Mouse (Mus musculus) spleen, adult 10 weeks (tissue): ENCODE measurements around the gene Mucl3. TPM values are rescaled to one million over a fixed set of nuclear protein-coding genes. Genes with fewer than 3 reads are reported as not detected.

ENCODE experiments used
- polyA plus RNA-seq: library from polyadenylated mRNA; stranded (reverse); fragments of 350-450 nt; fragmentation: Illumina TruSeq; extraction: RNeasy Lipid Tissue Mini Kit (QIAGEN cat#74804); gene quantifications from one replicate; pipeline ENCODE4 v1.2.3, GENCODE M21; 2015; ENCODE audit warnings: low replicate concordance; ENCODE audit not compliant: insufficient read depth

Mucl3 gene
- not detected for polyA plus RNA-seq

GRCm38 (mm10) chr17:35643609-35644236 lies at the start of gene Mucl3:
Mucl3 (minus strand) TSS chr17:35643695.

GRCm38 (mm10) chr17:35673416-35674035 lies 30.0 kb upstream of the Mucl3 start, which contains the start of gene Gtf2h4:
Gtf2h4 (minus strand) TSS chr17:35673739.

GRCm38 (mm10) chr17:35667334-35668065 lies 24.0 kb upstream of the Mucl3 start, which contains the start of gene Vars2:
Vars2 (minus strand) TSS chr17:35667592.

GRCm38 (mm10) chr17:35626537-35626936 lies 17.0 kb downstream of the Mucl3 start, which contains the start of gene Gm9573:
Gm9573 (minus strand) TSS chr17:35626637.

GRCm38 (mm10) chr17:35601249-35601648 lies 42.2 kb downstream of the Mucl3 start, which contains the start of gene Sfta2:
Sfta2 (plus strand) TSS chr17:35601549.

Other genes starting within 250 kb of the Mucl3 start
- 354 TPM for gene H2-Q6, start 218.8 kb downstream of the Mucl3 start, polyA plus RNA-seq
- gene H2-Q7, start 204.5 kb downstream of the Mucl3 start, polyA plus RNA-seq, result 333 TPM
- gene H2-Q10, start 173.6 kb downstream of the Mucl3 start, polyA plus RNA-seq, result 14.7 TPM
- gene Pou5f1, start 137.7 kb downstream of the Mucl3 start, polyA plus RNA-seq, result not detected
- 11.4 TPM for gene Tcf19, start 126.9 kb downstream of the Mucl3 start, polyA plus RNA-seq
- 4.5 TPM for gene Cchcr1, start 126.6 kb downstream of the Mucl3 start, polyA plus RNA-seq
- gene Psors1c2, start 110.5 kb downstream of the Mucl3 start, polyA plus RNA-seq, result not detected
- gene Cdsn, start 91.6 kb downstream of the Mucl3 start, polyA plus RNA-seq, result not detected
- gene 2300002M23Rik, start 76.2 kb downstream of the Mucl3 start, polyA plus RNA-seq, result not detected
- not detected for gene Sfta2, start 42.1 kb downstream of the Mucl3 start, polyA plus RNA-seq
- not detected for gene Gm9573, start 17.1 kb downstream of the Mucl3 start, polyA plus RNA-seq
- gene Vars2, start 23.9 kb upstream of the Mucl3 start, polyA plus RNA-seq, result 10.5 TPM
- 8.0 TPM for gene Gtf2h4, start 30.0 kb upstream of the Mucl3 start, polyA plus RNA-seq
- 5.6 TPM for gene Ddr1, start 60.9 kb upstream of the Mucl3 start, polyA plus RNA-seq
- gene Ier3, start 178.0 kb upstream of the Mucl3 start, polyA plus RNA-seq, result 3.4 TPM
- 27.5 TPM for gene Flot1, start 179.5 kb upstream of the Mucl3 start, polyA plus RNA-seq
- gene Tubb5, start 194.6 kb upstream of the Mucl3 start, polyA plus RNA-seq, result 222 TPM
- 59.7 TPM for gene Mdc1, start 197.8 kb upstream of the Mucl3 start, polyA plus RNA-seq
- 43.1 TPM for gene Nrm, start 217.6 kb upstream of the Mucl3 start, polyA plus RNA-seq
- 139 TPM for gene Ppp1r18, start 221.9 kb upstream of the Mucl3 start, polyA plus RNA-seq
- gene Dhx16, start 236.1 kb upstream of the Mucl3 start, polyA plus RNA-seq, result 124 TPM